Mouse (Mus musculus) small intestine, adult 2 months (tissue): ENCODE results near the gene Stk11ip. TPM values are rescaled to one million over a fixed set of nuclear protein-coding genes. Genes with fewer than 3 reads are reported as not detected.

Experiments used
- H3K27ac ChIP-seq: fragments of 200-500 bp; 2 replicates; pipeline ENCODE4 v1.5.1; 2012; ENCODE audit warnings: low read depth, low read length, control low read depth, inconsistent platforms; ENCODE audit not compliant: insufficient read depth
- H3K27me3 ChIP-seq: fragments of 200-500 bp; 2 replicates; pipeline ENCODE4 v1.6.1; 2012; ENCODE audit warnings: mild to moderate bottlenecking, moderate library complexity, low read length, inconsistent platforms; ENCODE audit not compliant: control insufficient read depth, insufficient read depth
- H3K36me3 ChIP-seq: fragments of 200-500 bp; 2 replicates; pipeline ENCODE4 v1.6.1; 2012; ENCODE audit warnings: mild to moderate bottlenecking, low read length, control low read depth, inconsistent platforms; ENCODE audit not compliant: control insufficient read depth, insufficient read depth
- H3K4me1 ChIP-seq: fragments of 200-500 bp; 2 replicates; pipeline ENCODE4 v1.6.1; 2012; ENCODE audit warnings: low read length, inconsistent platforms, mixed read lengths; ENCODE audit not compliant: control insufficient read depth, insufficient read depth, insufficient read length
- H3K4me3 ChIP-seq: fragments of 200-500 bp; 2 replicates; pipeline ENCODE4 v1.5.1; 2012; ENCODE audit warnings: low read depth, mild to moderate bottlenecking, control low read depth, inconsistent platforms, low read length, moderate library complexity
- CTCF ChIP-seq: fragments of 200-500 bp; IDR thresholded peaks from 2 replicates; pipeline ENCODE4 v1.5.1; 2012; ENCODE audit warnings: low read depth, mild to moderate bottlenecking, control low read depth, inconsistent platforms, low read length, moderate library complexity, mixed read lengths; ENCODE audit not compliant: insufficient replicate concordance, insufficient read length; ENCODE audit errors: extremely low read depth
- POLR2A ChIP-seq: fragments of 200-500 bp; IDR thresholded peaks from 2 replicates; pipeline ENCODE4 v1.6.1; 2012; ENCODE audit warnings: low read depth, mild to moderate bottlenecking, control low read depth, inconsistent platforms, low read length, moderate library complexity
- WGBS: fragments of 180-500 bp; shearing (Covaris S2); methylation state at CpG from one replicate; pipeline ENCODE4 v1.1.7; 2018; 5-methylcytosine and 5-hydroxymethylcytosine counted together
- polyA plus RNA-seq: library from polyadenylated mRNA; depleted of rRNA; stranded (reverse); fragments of >200 nt; gene quantifications from 2 replicates; pipeline ENCODE4 v1.2.3, GENCODE M21; 2012

Stk11ip gene
- polyA plus RNA-seq, 1 experiment: 20.5 TPM

GRCm38 (mm10) chr1:75511437-75512210 is 9.7 kb upstream of the Stk11ip start:
- WGBS: 53% methylated on average over 4 of the region's 4 CpGs
- H3K27ac ChIP-seq: no peak overlapping the region
- H3K4me3 ChIP-seq: no peak overlapping the region
- no peak for TF ChIP-seq POLR2A
- TF ChIP-seq CTCF: no peak
- no peaks in the 10 kb centered on the region for H3K36me3 ChIP-seq
- H3K4me1 ChIP-seq: no peaks in the 10 kb centered on the region
- H3K27me3 ChIP-seq: no peaks in the 10 kb centered on the region; the same call in 1 of the 2 replicates

- no peaks in the 10 kb centered on the region for H3K27me3 ChIP-seq
- H3K4me3 ChIP-seq: no peak overlapping the region
- no peaks in the 10 kb centered on the region for H3K4me1 ChIP-seq
- TF ChIP-seq POLR2A: no peak
- TF ChIP-seq CTCF: no peak
- WGBS: 93% methylated on average over 3 of the region's 3 CpGs
- no peak overlapping the region for H3K27ac ChIP-seq
- no peaks in the 10 kb centered on the region for H3K36me3 ChIP-seq
Observed at GRCm38 (mm10) chr1:75512550-75512949, 8.8 kb upstream of the Stk11ip start.

GRCm38 (mm10) chr1:75516703-75517380 is 4.5 kb upstream of the Stk11ip start:
- H3K4me3 ChIP-seq: no peak overlapping the region
- TF ChIP-seq POLR2A: no peak
- no peak for TF ChIP-seq CTCF
- 73% methylated on average over 15 of the region's 15 CpGs for WGBS
- H3K27ac ChIP-seq: no peak overlapping the region
- H3K36me3 ChIP-seq: no peaks in the 10 kb centered on the region
- no peaks in the 10 kb centered on the region; the same call in 1 of the 2 replicates for H3K4me1 ChIP-seq
- H3K27me3 ChIP-seq: no peaks in the 10 kb centered on the region

- H3K4me3 ChIP-seq: no peak overlapping the region
- 27% methylated on average over 3 of the region's 4 CpGs for WGBS
- no peaks in the 10 kb centered on the region for H3K27me3 ChIP-seq
- no peaks in the 10 kb centered on the region for H3K36me3 ChIP-seq
- TF ChIP-seq POLR2A (no peak), CTCF (no peak)
- no peak overlapping the region for H3K27ac ChIP-seq
- no peaks in the 10 kb centered on the region; the same call in 1 of the 2 replicates for H3K4me1 ChIP-seq
Observed at GRCm38 (mm10) chr1:75517984-75518383, 3.3 kb upstream of the Stk11ip start.

- Histone ChIP-seq H3K36me3 (no peaks in the 10 kb centered on the region), H3K27me3 (no peaks in the 10 kb centered on the region), H3K4me3 (no peak overlapping the region), H3K27ac (no peak overlapping the region), H3K4me1 (no peaks in the 10 kb centered on the region; the same call in 1 of the 2 replicates)
- TF ChIP-seq POLR2A (no peak), CTCF (no peak)
- WGBS: 94% methylated on average over 4 of the region's 4 CpGs
Observed at GRCm38 (mm10) chr1:75518427-75518826, 2.9 kb upstream of the Stk11ip start.

- 51% methylated on average over 5 of the region's 5 CpGs for WGBS
- Histone ChIP-seq H3K4me1 (no peaks in the 10 kb centered on the region; the same call in 1 of the 2 replicates), H3K4me3 (no peak overlapping the region), H3K36me3 (no peaks in the 10 kb centered on the region), H3K27me3 (no peaks in the 10 kb centered on the region), H3K27ac (no peak overlapping the region)
- TF ChIP-seq CTCF (no peak), POLR2A (no peak)
Observed at GRCm38 (mm10) chr1:75519576-75519975, 1.8 kb upstream of the Stk11ip start.

GRCm38 (mm10) chr1:75524679-75525078 is 3.4 kb downstream of the Stk11ip start:
- Histone ChIP-seq H3K36me3 (peaks cover 1% of the 10 kb centered on the region; the same call in 1 of the 2 replicates), H3K4me3 (no peak overlapping the region), H3K4me1 (no peaks in the 10 kb centered on the region; the same call in 1 of the 2 replicates), H3K27ac (no peak overlapping the region), H3K27me3 (no peaks in the 10 kb centered on the region)
- WGBS: 86% methylated on average over 7 of the region's 7 CpGs
- no peak for TF ChIP-seq POLR2A
- TF ChIP-seq CTCF: no peak
